Mouse (Mus musculus) forebrain, embryonic 14.5 days (tissue): ENCODE results near the gene Abcb11. TPM values are rescaled to one million over a fixed set of nuclear protein-coding genes. Genes with fewer than 3 reads are reported as not detected.
"Not testable (repeated sequence)": the region's sequence is repeated elsewhere in the genome, so short reads cannot be mapped to it uniquely, and the experiment has no call there.

Experiments used
- ATAC-seq: fragments of 200-750 bp; cut with Nextera tagmentation; 2 replicates; pipeline ENCODE4 v1.8.0; 2017; ENCODE audit warnings: mild to moderate bottlenecking, moderate library complexity
- DNase-seq: peaks from one replicate; pipeline ENCODE4 v3.0.0-alpha.2; 2015; ENCODE audit warnings: low spot score
- H3K27ac ChIP-seq: fragments of 300-500 bp; sonication (generic); 2 replicates; pipeline ENCODE4 v1.5.1; 2014; ENCODE audit warnings: low read depth, mild to moderate bottlenecking, control low read depth, low read length, moderate library complexity
- H3K27me3 ChIP-seq: fragments of 300-500 bp; sonication (generic); replicated peaks from 2 replicates; pipeline ENCODE4 v1.6.1; 2014; ENCODE audit warnings: low read length, control low read depth, mixed read lengths; ENCODE audit not compliant: control insufficient read depth, insufficient read depth
- H3K36me3 ChIP-seq: fragments of 300-500 bp; sonication (generic); 2 replicates; pipeline ENCODE4 v1.6.1; 2014; ENCODE audit warnings: low read length, control low read depth; ENCODE audit not compliant: control insufficient read depth, insufficient read depth
- H3K4me1 ChIP-seq: fragments of 300-500 bp; sonication (generic); 2 replicates; pipeline ENCODE4 v1.6.1; 2014; ENCODE audit warnings: antibody characterized with exemption, low read length, control low read depth; ENCODE audit not compliant: control insufficient read depth, insufficient read depth
- H3K4me2 ChIP-seq: fragments of 300-500 bp; sonication (generic); 2 replicates; pipeline ENCODE4 v1.6.1; 2014; ENCODE audit warnings: mild to moderate bottlenecking, control low read depth, low read length
- H3K4me3 ChIP-seq: fragments of 300-500 bp; sonication (generic); 2 replicates; pipeline ENCODE4 v1.5.1; 2014; ENCODE audit warnings: low read depth, low read length, control low read depth
- H3K9ac ChIP-seq: fragments of 300-500 bp; sonication (generic); 2 replicates; pipeline ENCODE4 v1.6.1; 2014; ENCODE audit warnings: mild to moderate bottlenecking, low read length, control low read depth, moderate library complexity
- H3K9me3 ChIP-seq: fragments of 300-500 bp; sonication (generic); replicated peaks from 2 replicates; pipeline ENCODE4 v1.6.1; 2016; ENCODE audit warnings: low read length, control low read depth, mixed read lengths; ENCODE audit not compliant: control insufficient read depth
- WGBS: fragments of 180-500 bp; shearing (Covaris S2); extraction: QIAGEN DNeasy Blood & Tissue Kit; methylation state at CpG from one replicate; pipeline ENCODE4 v1.1.7; 2014; 5-methylcytosine and 5-hydroxymethylcytosine counted together
- polyA plus RNA-seq: library from polyadenylated mRNA; unstranded; fragments of >200 nt; fragmentation: Nextera tagmentation; extraction: Ambion mirVana; gene quantifications from 2 replicates; pipeline ENCODE4 v1.2.1, GENCODE M21; 2014

Gene Abcb11
- polyA plus RNA-seq, 1 experiment from 2014 or later: 0.04 TPM

DNA sequence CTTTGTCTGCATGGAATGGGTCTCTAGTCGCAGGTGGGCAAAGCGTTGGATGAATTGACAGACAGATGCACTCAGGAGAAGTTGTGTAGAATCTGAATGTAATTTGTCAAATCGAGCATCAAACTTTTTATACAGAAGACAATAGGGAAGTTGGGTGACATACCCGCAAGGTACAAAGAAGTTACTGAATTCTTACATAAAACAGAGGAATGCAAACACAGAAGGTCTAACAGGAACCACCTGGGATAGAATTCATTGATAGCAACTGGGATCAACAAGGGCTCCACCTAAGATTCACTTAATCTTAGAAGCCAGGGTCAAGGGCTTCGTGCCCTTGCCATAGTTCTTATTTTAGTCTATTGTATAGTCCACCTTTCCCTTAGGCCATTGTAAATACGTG lies 41.8 kb downstream of the Abcb11 start:
- H3K9me3 ChIP-seq, H3K9ac ChIP-seq, H3K27me3 ChIP-seq, H3K4me3 ChIP-seq, H3K27ac ChIP-seq, DNase-seq, H3K4me1 ChIP-seq, H3K4me2 ChIP-seq, ATAC-seq, H3K36me3 ChIP-seq: not testable (repeated sequence)
- WGBS: 92% methylated on average over 5 of the region's 6 CpGs

DNA sequence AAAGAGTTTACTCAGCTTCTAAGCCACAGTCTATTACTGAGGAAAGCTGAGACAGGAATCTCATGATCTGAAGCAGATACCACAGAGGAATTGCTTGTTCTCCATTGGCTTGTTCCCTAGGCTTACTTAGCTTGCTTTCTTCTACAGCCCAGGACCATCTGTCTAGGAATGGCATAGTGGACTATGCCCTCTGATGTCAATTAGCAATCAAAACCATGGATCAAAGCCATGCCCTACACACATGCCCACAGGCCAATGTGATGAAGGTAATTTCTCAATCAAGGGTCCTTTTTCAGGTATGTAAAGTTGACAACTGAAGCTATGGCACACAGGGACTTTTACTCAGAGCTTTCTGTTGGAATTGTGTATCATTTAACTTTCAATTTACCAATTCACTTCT lies 47.9 kb downstream of the Abcb11 start:
- H3K9ac ChIP-seq: no peak overlapping the region
- H3K27ac ChIP-seq: no peak overlapping the region
- ATAC-seq: no peak
- no peak overlapping the region for H3K4me2 ChIP-seq
- no peak overlapping the region for H3K4me3 ChIP-seq
- no peaks in the 10 kb centered on the region for H3K36me3 ChIP-seq
- H3K9me3 ChIP-seq: no peaks in the 10 kb centered on the region
- H3K27me3 ChIP-seq: no peaks in the 10 kb centered on the region
- no peak for DNase-seq
- no peaks in the 10 kb centered on the region for H3K4me1 ChIP-seq

DNA sequence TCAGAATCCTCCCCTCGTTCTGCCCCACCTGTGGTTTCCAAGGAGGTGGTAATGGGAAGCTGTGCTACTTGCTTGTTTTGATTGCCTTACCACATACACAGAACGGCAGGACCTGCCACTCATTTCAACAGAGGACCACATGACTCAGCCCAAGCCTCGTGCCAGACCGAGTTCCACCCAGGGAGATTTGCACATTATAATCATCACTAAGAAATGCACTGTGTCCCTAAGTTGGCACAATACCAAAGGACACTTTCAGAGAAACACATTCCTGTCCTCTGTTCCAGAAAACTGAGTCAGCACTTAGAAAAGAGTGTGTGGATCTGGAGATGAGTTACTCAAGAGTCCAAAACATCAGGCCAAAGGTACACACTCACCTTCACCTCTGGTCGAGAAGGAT lies 53.4 kb downstream of the Abcb11 start:
- DNase-seq (no peak), ATAC-seq (no peak)
- H3K9me3 ChIP-seq: no peaks in the 10 kb centered on the region
- no peak overlapping the region for H3K4me3 ChIP-seq
- H3K27ac ChIP-seq: no peak overlapping the region
- no peaks in the 10 kb centered on the region for H3K4me1 ChIP-seq
- H3K4me2 ChIP-seq: no peak overlapping the region
- no peak overlapping the region for H3K9ac ChIP-seq
- 68% methylated on average over 5 of the region's 5 CpGs for WGBS
- H3K27me3 ChIP-seq: no peaks in the 10 kb centered on the region
- no peaks in the 10 kb centered on the region for H3K36me3 ChIP-seq

DNA sequence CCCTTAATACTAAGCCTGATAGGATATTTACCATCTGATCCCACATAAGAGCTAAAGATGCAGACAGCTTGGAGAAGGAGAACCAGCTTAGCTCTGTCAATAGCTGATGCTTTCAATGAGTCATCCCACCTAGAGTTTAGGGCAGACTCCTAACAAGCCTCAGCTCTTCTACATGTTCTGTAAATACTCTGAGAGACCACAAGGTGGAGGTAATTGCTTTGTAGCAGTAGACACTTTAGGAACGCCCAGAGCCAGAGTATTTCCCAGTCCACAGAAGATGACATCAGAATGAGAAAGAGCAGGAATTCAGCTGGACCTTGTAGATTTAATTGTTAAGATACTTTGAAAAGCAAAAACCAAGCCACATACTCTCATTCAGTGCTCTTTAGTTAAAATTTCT lies 66.5 kb downstream of the Abcb11 start:
- Histone ChIP-seq H3K4me2 (no peak overlapping the region), H3K27me3 (no peaks in the 10 kb centered on the region), H3K27ac (no peak overlapping the region), H3K4me1 (no peaks in the 10 kb centered on the region), H3K4me3 (no peak overlapping the region), H3K9ac (no peak overlapping the region), H3K9me3 (no peaks in the 10 kb centered on the region), H3K36me3 (no peaks in the 10 kb centered on the region)
- peak; percentile 54 for DNase-seq
- 8% methylated on average over 1 of the region's 1 CpGs for WGBS
- ATAC-seq: peak; percentile 62

DNA sequence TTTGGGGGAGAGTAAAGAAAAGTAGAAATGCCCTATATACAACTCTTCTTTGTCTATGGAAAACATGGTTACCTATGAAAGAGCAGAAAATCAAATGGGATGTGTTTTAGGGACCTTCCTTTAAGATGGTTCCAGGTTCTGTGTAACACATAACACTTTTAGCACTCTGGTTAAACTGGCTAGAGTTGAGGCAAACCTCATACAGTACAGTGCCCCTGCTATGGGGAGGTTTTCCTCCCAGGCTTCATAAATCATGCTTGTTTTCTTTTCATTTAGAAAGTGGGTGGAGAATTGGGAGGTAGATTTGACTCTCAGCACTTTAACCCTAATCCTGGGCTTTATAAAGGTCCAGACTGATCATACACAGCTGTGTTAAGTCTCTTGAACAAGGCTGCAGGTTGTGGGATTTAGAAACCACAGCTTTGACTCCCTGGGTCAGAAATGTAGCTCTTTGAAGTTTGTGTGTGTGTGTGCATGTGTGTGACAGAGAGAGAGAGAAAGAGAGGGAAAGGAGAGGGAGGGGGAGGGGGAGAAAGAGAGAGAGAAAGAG lies 78.3 kb downstream of the Abcb11 start:
- no peak for DNase-seq
- H3K4me2 ChIP-seq: no peak overlapping the region
- H3K36me3 ChIP-seq: no peaks in the 10 kb centered on the region
- H3K4me3 ChIP-seq: no peak overlapping the region
- ATAC-seq: no peak
- H3K9ac ChIP-seq: no peak overlapping the region
- H3K4me1 ChIP-seq: no peaks in the 10 kb centered on the region
- no peak overlapping the region for H3K27ac ChIP-seq
- H3K9me3 ChIP-seq: no peaks in the 10 kb centered on the region
- no peaks in the 10 kb centered on the region for H3K27me3 ChIP-seq

DNA sequence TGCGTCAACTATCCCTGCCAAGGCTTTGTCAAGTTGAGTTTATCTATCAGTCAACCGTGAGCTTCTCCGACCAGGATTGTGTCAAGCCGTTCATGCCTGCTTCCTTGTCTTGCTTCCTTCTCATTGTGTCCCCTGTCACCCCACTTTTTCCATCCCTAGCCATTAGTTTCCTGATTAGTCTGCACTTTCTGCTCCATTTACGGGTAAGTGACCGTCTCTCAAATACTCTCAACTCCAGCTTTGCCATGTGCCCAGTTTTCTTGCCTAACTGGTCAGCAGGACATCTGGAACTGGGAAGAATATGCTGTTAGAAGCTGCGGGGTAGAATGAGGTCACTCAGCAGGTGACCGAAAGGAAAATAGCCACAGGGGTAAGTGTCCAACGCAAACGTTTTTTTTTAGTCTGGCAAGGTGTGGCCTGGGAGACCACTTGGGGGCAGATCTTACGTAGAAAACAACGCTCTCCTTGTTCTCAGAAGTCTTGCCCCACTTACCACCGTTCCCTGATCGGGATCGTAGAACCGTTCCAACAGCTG lies 94.1 kb downstream of the Abcb11 start:
- 50% methylated on average over 16 of the region's 16 CpGs for WGBS
- DNase-seq: no peak

DNA sequence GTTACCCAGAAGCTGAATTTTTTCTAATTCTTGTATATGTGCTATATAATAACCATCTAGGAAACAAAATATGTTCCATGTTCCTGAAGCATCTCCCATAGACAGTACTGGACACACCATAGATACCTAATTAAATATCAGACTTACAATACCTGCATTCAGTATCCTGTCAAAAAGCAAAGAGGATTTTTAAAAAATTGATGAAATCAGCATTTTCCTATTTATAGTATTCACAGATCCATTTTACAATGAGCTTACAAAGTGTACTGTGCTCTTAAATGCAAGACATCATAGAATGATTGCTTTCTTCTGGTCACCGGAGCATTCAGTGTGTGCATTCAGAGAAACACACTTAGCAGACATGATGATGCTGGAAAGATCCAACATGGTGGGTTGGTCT lies 95.3 kb downstream of the Abcb11 start:
- Histone ChIP-seq H3K27me3 (no peaks in the 10 kb centered on the region), H3K36me3 (no peaks in the 10 kb centered on the region), H3K9me3 (no peaks in the 10 kb centered on the region), H3K4me3 (no peak overlapping the region), H3K4me1 (no peaks in the 10 kb centered on the region), H3K27ac (no peak overlapping the region), H3K4me2 (no peak overlapping the region), H3K9ac (no peak overlapping the region)
- 93% methylated on average over 1 of the region's 1 CpGs for WGBS
- ATAC-seq (no peak), DNase-seq (no peak)

More for the DNA sequence above, 94.1 kb downstream of the Abcb11 start:
- no peaks in the 10 kb centered on the region for H3K4me1 ChIP-seq
- no peaks in the 10 kb centered on the region for H3K27me3 ChIP-seq
- no peak overlapping the region for H3K4me2 ChIP-seq
- H3K9ac ChIP-seq: no peak overlapping the region
- ATAC-seq: no peak
- no peak overlapping the region for H3K27ac ChIP-seq
- no peaks in the 10 kb centered on the region for H3K9me3 ChIP-seq
- H3K36me3 ChIP-seq: no peaks in the 10 kb centered on the region
- H3K4me3 ChIP-seq: no peak overlapping the region

DNA sequence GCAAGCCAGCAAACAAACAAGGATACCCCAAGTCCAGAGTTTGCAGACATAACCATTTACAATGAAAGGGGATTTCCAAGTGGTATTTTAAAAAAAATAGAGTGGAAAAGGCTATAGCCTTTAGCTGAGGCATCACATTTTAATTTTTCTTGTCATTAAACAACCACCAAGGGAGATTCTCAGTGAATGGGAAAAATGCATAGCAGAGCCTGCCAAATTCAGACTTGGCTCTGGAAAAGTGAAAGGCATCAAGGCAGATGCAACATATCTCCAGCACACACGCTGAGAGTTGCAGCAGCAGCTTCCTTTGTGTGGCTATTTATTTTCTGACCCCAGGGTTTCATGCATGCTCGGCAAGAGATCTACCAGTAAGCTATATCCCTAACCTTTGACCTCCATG lies 97.5 kb downstream of the Abcb11 start:
- no peak for ATAC-seq
- no peaks in the 10 kb centered on the region for H3K36me3 ChIP-seq
- no peaks in the 10 kb centered on the region for H3K4me1 ChIP-seq
- 30% methylated on average over 2 of the region's 2 CpGs for WGBS
- H3K9me3 ChIP-seq: no peaks in the 10 kb centered on the region
- H3K27ac ChIP-seq: no peak overlapping the region
- no peak overlapping the region for H3K4me3 ChIP-seq
- H3K9ac ChIP-seq: no peak overlapping the region
- DNase-seq: peak; percentile 62
- no peak overlapping the region for H3K4me2 ChIP-seq
- H3K27me3 ChIP-seq: no peaks in the 10 kb centered on the region

DNA sequence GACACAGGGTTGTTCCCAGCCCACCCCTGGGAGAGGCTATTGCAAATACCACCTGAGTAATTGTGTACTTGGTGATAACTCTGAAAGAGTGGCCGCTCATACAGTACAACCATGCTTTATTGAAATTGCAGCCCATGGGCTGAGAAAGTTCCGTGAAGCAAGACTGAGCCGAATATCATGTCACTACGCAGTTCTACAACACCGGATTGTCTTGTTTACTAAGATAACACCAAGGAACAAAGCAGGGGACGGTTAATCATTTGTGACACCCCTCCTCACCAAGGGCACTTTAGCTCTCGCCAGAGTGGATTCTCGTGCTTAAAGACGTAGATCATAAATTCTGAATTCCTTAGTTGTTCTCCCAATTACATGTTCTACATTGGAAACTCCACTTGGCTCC lies 103.1 kb downstream of the Abcb11 start:
- ATAC-seq: no peak
- 92% methylated on average over 9 of the region's 9 CpGs for WGBS
- H3K27ac ChIP-seq: no peak overlapping the region

More for the DNA sequence above, 103.1 kb downstream of the Abcb11 start:
- no peaks in the 10 kb centered on the region for H3K36me3 ChIP-seq
- no peaks in the 10 kb centered on the region for H3K4me1 ChIP-seq
- no peak overlapping the region for H3K9ac ChIP-seq
- no peaks in the 10 kb centered on the region for H3K27me3 ChIP-seq
- no peak for DNase-seq
- no peak overlapping the region for H3K4me3 ChIP-seq
- H3K9me3 ChIP-seq: no peaks in the 10 kb centered on the region
- H3K4me2 ChIP-seq: no peak overlapping the region
